Mouse (Mus musculus): ENCODE data around the gene Nhsl2. TPM values are rescaled to one million over a fixed set of nuclear protein-coding genes. Genes with fewer than 3 reads are reported as not detected.
"Not testable (repeated sequence)": the region's sequence is repeated elsewhere in the genome, so short reads cannot be mapped to it uniquely, and the experiment has no call there.

Nhsl2 gene
- polyA plus RNA-seq (2015; fragmentation: Nextera tagmentation; extraction: Ambion mirVana), result 3.4 and 3.6 TPM in 2 replicates

- no peak within 1 kb of the TSS for H3K27ac ChIP-seq (ENCODE audit: low read length)
- ATAC-seq, result peak; percentile 81
- H3K36me3 ChIP-seq (ENCODE audit: insufficient read depth, low read length), result no peaks in the 10 kb centered on the region
- H3K4me1 ChIP-seq (ENCODE audit: insufficient read depth, low read depth, low read length), result no peaks in the 10 kb centered on the region
- peak; percentile 66 for DNase-seq (ENCODE audit: low spot score)
- H3K27me3 ChIP-seq (replicated peaks; ENCODE audit: insufficient read depth, low read length), result peaks cover 9% of the 10 kb centered on the region; the same call in 1 of the 2 replicates
- no peak within 1 kb of the TSS for H3K9ac ChIP-seq (replicated peaks; ENCODE audit: low read depth)
- peak within 1 kb of the TSS; percentile 70 for H3K4me2 ChIP-seq (replicated peaks; ENCODE audit: low read depth, low read length)
- peak within 1 kb of the TSS; percentile 44 for H3K4me3 ChIP-seq (ENCODE audit: low read depth, low read length)
- no peak for TF ChIP-seq CTCF (IDR thresholded peaks at IDR 0.05)
- TF ChIP-seq EP300 (IDR thresholded peaks at IDR 0.05), result no peak
- H3K9me3 ChIP-seq (ENCODE audit: low read length), result no peaks in the 10 kb centered on the region
- 15% methylated on average over 37 of the region's 58 CpGs for WGBS
Measured at GRCm38 (mm10) chrX:101849281-101849821, at the start of gene Nhsl2. Nhsl2 (plus strand) TSS chrX:101849385.

- H3K4me1 ChIP-seq (ENCODE audit: insufficient read depth, low read depth, low read length), result no peaks in the 10 kb centered on the region
- 20% methylated on average over 2 of the region's 2 CpGs for WGBS
- DNase-seq (ENCODE audit: low spot score), result peak; percentile 60
- no peaks in the 10 kb centered on the region for H3K9me3 ChIP-seq (ENCODE audit: low read length)
- TF ChIP-seq CTCF (IDR thresholded peaks at IDR 0.05), result peak; percentile 67
- no peak for TF ChIP-seq EP300 (IDR thresholded peaks at IDR 0.05)
- ATAC-seq, result no peak
- no peak overlapping the region for H3K4me3 ChIP-seq (ENCODE audit: low read depth, low read length)
- no peaks in the 10 kb centered on the region; the same call in 1 of the 2 replicates for H3K27me3 ChIP-seq (replicated peaks; ENCODE audit: insufficient read depth, low read length)
- H3K4me2 ChIP-seq (replicated peaks; ENCODE audit: low read depth, low read length), result no peak overlapping the region
- H3K27ac ChIP-seq (ENCODE audit: low read length), result no peak overlapping the region
- no peaks in the 10 kb centered on the region for H3K36me3 ChIP-seq (ENCODE audit: insufficient read depth, low read length)
- no peak overlapping the region for H3K9ac ChIP-seq (replicated peaks; ENCODE audit: low read depth)
Measured at GRCm38 (mm10) chrX:101805512-101805911, 43.7 kb upstream of the Nhsl2 start.

GRCm38 (mm10) chrX:101811750-101812149 lies 37.4 kb upstream of the Nhsl2 start:
- Histone ChIP-seq H3K9me3 (ENCODE audit: low read length) (no peaks in the 10 kb centered on the region), H3K27ac (ENCODE audit: low read length) (no peak overlapping the region), H3K4me2 (replicated peaks; ENCODE audit: low read depth, low read length) (no peak overlapping the region), H3K9ac (replicated peaks; ENCODE audit: low read depth) (no peak overlapping the region), H3K4me3 (ENCODE audit: low read depth, low read length) (no peak overlapping the region), H3K4me1 (ENCODE audit: insufficient read depth, low read depth, low read length) (no peaks in the 10 kb centered on the region), H3K27me3 (replicated peaks; ENCODE audit: insufficient read depth, low read length) (no peaks in the 10 kb centered on the region), H3K36me3 (ENCODE audit: insufficient read depth, low read length) (no peaks in the 10 kb centered on the region)
- TF ChIP-seq EP300 (IDR thresholded peaks at IDR 0.05) (no peak), CTCF (IDR thresholded peaks at IDR 0.05) (no peak)
- peak; percentile 7 for DNase-seq (ENCODE audit: low spot score)
- 56% methylated on average over 3 of the region's 3 CpGs for WGBS
- ATAC-seq, result no peak

- H3K4me2 ChIP-seq (replicated peaks; ENCODE audit: low read depth, low read length), result no peak overlapping the region
- ATAC-seq, result no peak
Measured at GRCm38 (mm10) chrX:101819163-101819562, 30.0 kb upstream of the Nhsl2 start.

GRCm38 (mm10) chrX:101819980-101820379 lies 29.2 kb upstream of the Nhsl2 start:
- not testable (repeated sequence) for H3K27me3 ChIP-seq (replicated peaks; ENCODE audit: insufficient read depth, low read length); H3K27ac ChIP-seq (ENCODE audit: low read length); H3K9ac ChIP-seq (replicated peaks; ENCODE audit: low read depth); DNase-seq (ENCODE audit: low spot score); H3K4me2 ChIP-seq (replicated peaks; ENCODE audit: low read depth, low read length); H3K4me1 ChIP-seq (ENCODE audit: insufficient read depth, low read depth, low read length); H3K4me3 ChIP-seq (ENCODE audit: low read depth, low read length); H3K9me3 ChIP-seq (ENCODE audit: low read length); H3K36me3 ChIP-seq (ENCODE audit: insufficient read depth, low read length); ATAC-seq

More at GRCm38 (mm10) chrX:101819163-101819562, 30.0 kb upstream of the Nhsl2 start:
- no peak overlapping the region for H3K9ac ChIP-seq (replicated peaks; ENCODE audit: low read depth)
- 43% methylated on average over 1 of the region's 1 CpGs for WGBS
- no peak overlapping the region for H3K4me3 ChIP-seq (ENCODE audit: low read depth, low read length)
- H3K36me3 ChIP-seq (ENCODE audit: insufficient read depth, low read length), result no peaks in the 10 kb centered on the region
- DNase-seq (ENCODE audit: low spot score), result peak; percentile 13
- H3K4me1 ChIP-seq (ENCODE audit: insufficient read depth, low read depth, low read length), result no peaks in the 10 kb centered on the region
- H3K27me3 ChIP-seq (replicated peaks; ENCODE audit: insufficient read depth, low read length), result no peaks in the 10 kb centered on the region
- TF ChIP-seq CTCF (IDR thresholded peaks at IDR 0.05) (peak; percentile 55), EP300 (IDR thresholded peaks at IDR 0.05) (no peak)
- no peak overlapping the region for H3K27ac ChIP-seq (ENCODE audit: low read length)
- H3K9me3 ChIP-seq (ENCODE audit: low read length), result no peaks in the 10 kb centered on the region

- no peaks in the 10 kb centered on the region for H3K9me3 ChIP-seq (ENCODE audit: low read length)
- no peaks in the 10 kb centered on the region for H3K36me3 ChIP-seq (ENCODE audit: insufficient read depth, low read length)
- H3K4me2 ChIP-seq (replicated peaks; ENCODE audit: low read depth, low read length), result no peak overlapping the region
- TF ChIP-seq CTCF (IDR thresholded peaks at IDR 0.05), result no peak
- no peak for TF ChIP-seq EP300 (IDR thresholded peaks at IDR 0.05)
- no peak overlapping the region for H3K27ac ChIP-seq (ENCODE audit: low read length)
- H3K9ac ChIP-seq (replicated peaks; ENCODE audit: low read depth), result no peak overlapping the region
- peaks cover 9% of the 10 kb centered on the region; the same call in 1 of the 2 replicates for H3K27me3 ChIP-seq (replicated peaks; ENCODE audit: insufficient read depth, low read length)
- ATAC-seq (peak; percentile 49), DNase-seq (ENCODE audit: low spot score) (peak; percentile 23)
- no peak overlapping the region for H3K4me3 ChIP-seq (ENCODE audit: low read depth, low read length)
- WGBS, result 52% methylated on average over 5 of the region's 5 CpGs
- no peaks in the 10 kb centered on the region for H3K4me1 ChIP-seq (ENCODE audit: insufficient read depth, low read depth, low read length)
Measured at GRCm38 (mm10) chrX:101847191-101847795, 1.9 kb upstream of the Nhsl2 start.

Data from lung, postnatal 0 days (tissue).